In genomic region chr13:32802259-32803081, GRCm38 (mm10) we compare ENCODE assay signal across 8 mouse cellular contexts. TPM values are rescaled to one million over a fixed set of nuclear protein-coding genes. Genes with fewer than 3 reads are reported as not detected.
DNase-seq lines count a peak whose midpoint lies in the region; ATAC-seq and TF ChIP-seq lines count a peak whose summit lies in the region.

Gene D930007J09Rik (minus strand): TSS chr13:32802849.

- 0 out of 2 replicates have a peak, but pooled peaks have one; percentile 13 for TF ChIP-seq POLR2A in bone marrow, adult 2 months (IDR thresholded peaks at IDR 0.05; ENCODE audit: borderline replicate concordance, control insufficient read depth, low read depth, low read length)

- H3K27me3 ChIP-seq in E14TG2a.4 (ENCODE audit: insufficient read depth, low read length): peaks cover 14% of the 10 kb centered on the region
- H3K27me3 ChIP-seq in embryonic facial prominence, embryonic 15.5 days: no peaks in the 10 kb centered on the region
- no peaks in the 10 kb centered on the region for H3K27me3 ChIP-seq in heart, postnatal 0 days (ENCODE audit: control insufficient read depth, insufficient read depth, low read length)
- H3K27me3 ChIP-seq in lung, embryonic 14.5 days (ENCODE audit: insufficient read depth, low read length): no peaks in the 10 kb centered on the region

- peak within 1 kb of the TSS; percentile 71 for H3K27ac ChIP-seq in bone marrow, adult 2 months (ENCODE audit: control insufficient read depth, insufficient read depth, low read depth, low read length, poor library complexity)
- H3K27ac ChIP-seq in embryonic facial prominence, embryonic 15.5 days (replicated peaks): peak within 1 kb of the TSS; percentile 86
- peak within 1 kb of the TSS; percentile 88 for H3K27ac ChIP-seq in heart, postnatal 0 days (ENCODE audit: low read depth)
- H3K27ac ChIP-seq in layer of hippocampus, adult 2 months: peak within 1 kb of the TSS; percentile 95
- H3K27ac ChIP-seq in lung, embryonic 14.5 days (ENCODE audit: low read depth): peak within 1 kb of the TSS; percentile 76

- DNase-seq in heart, postnatal 0 days (ENCODE audit: low spot score): no peak
- peak; percentile 27 to 48 for DNase-seq in layer of hippocampus, adult 2 months (ENCODE audit: low spot score in 2 of 2)
- peak; percentile 52 for DNase-seq in lung, embryonic 14.5 days
- peak; percentile 17 for DNase-seq in ovary, adult 18-20 months (ENCODE audit: low spot score)
- peak; percentile 34 for DNase-seq in thymus, postnatal 0 days (ENCODE audit: low spot score)

- H3K9ac ChIP-seq in embryonic facial prominence, embryonic 15.5 days: peak within 1 kb of the TSS; percentile 77
- peak within 1 kb of the TSS; percentile 88 for H3K9ac ChIP-seq in heart, postnatal 0 days (replicated peaks; ENCODE audit: low read depth, low read length)
- H3K9ac ChIP-seq in lung, embryonic 14.5 days: peak within 1 kb of the TSS; percentile 76

- peaks cover 40% of the 10 kb centered on the region for H3K36me3 ChIP-seq in E14TG2a.4 (ENCODE audit: insufficient read depth, low read length)
- H3K36me3 ChIP-seq in embryonic facial prominence, embryonic 15.5 days: peaks cover 9% of the 10 kb centered on the region
- peaks cover 17% of the 10 kb centered on the region for H3K36me3 ChIP-seq in heart, postnatal 0 days (replicated peaks; ENCODE audit: control insufficient read depth, insufficient read depth, low read length)
- H3K36me3 ChIP-seq in lung, embryonic 14.5 days (ENCODE audit: insufficient read depth): peaks cover 12% of the 10 kb centered on the region

- peak within 1 kb of the TSS; percentile 90 for H3K4me3 ChIP-seq in E14TG2a.4 (replicated peaks; ENCODE audit: low read length)
- peak within 1 kb of the TSS; percentile 87 for H3K4me3 ChIP-seq in bone marrow, adult 2 months (replicated peaks; ENCODE audit: control insufficient read depth, low read depth, low read length)
- H3K4me3 ChIP-seq in embryonic facial prominence, embryonic 15.5 days (replicated peaks): peak within 1 kb of the TSS; percentile 68
- peak within 1 kb of the TSS; percentile 87 for H3K4me3 ChIP-seq in heart, postnatal 0 days (ENCODE audit: low read depth, low read length)
- peak within 1 kb of the TSS; percentile 98 for H3K4me3 ChIP-seq in layer of hippocampus, adult 2 months
- peak within 1 kb of the TSS; percentile 90 for H3K4me3 ChIP-seq in lung, embryonic 14.5 days (ENCODE audit: low read depth, low read length)

- no peak for TF ChIP-seq CTCF in E14TG2a.4 (conservative IDR thresholded peaks at IDR 0.05; ENCODE audit: low read length)
- no peak for TF ChIP-seq CTCF in bone marrow, adult 2 months (IDR thresholded peaks at IDR 0.05; ENCODE audit: control insufficient read depth, insufficient read depth, low read length)
- TF ChIP-seq CTCF in heart, postnatal 0 days (IDR thresholded peaks at IDR 0.05; ENCODE audit: low read depth): no peak
- no peak for TF ChIP-seq CTCF in layer of hippocampus, adult 2 months (conservative IDR thresholded peaks at IDR 0.05)
- TF ChIP-seq CTCF in lung, embryonic 14.5 days (IDR thresholded peaks at IDR 0.05; ENCODE audit: low read depth): peak; percentile 0; the same call in 1 of the 2 replicates

- WGBS in bone marrow, adult 2 months: under 1% methylated on average over 94 of the region's 95 CpGs
- WGBS in embryonic facial prominence, embryonic 15.5 days: under 1% methylated on average over 92 of the region's 95 CpGs
- WGBS in heart, postnatal 0 days: under 1% methylated on average over 80 of the region's 95 CpGs
- under 1% methylated on average over 79 of the region's 95 CpGs for whole genome bisulfite sequencing in lung, embryonic 14.5 days

- H3K4me2 ChIP-seq in embryonic facial prominence, embryonic 15.5 days (replicated peaks): peak within 1 kb of the TSS; percentile 71
- H3K4me2 ChIP-seq in heart, postnatal 0 days (ENCODE audit: low read depth, low read length): peak within 1 kb of the TSS; percentile 79
- H3K4me2 ChIP-seq in lung, embryonic 14.5 days: peak within 1 kb of the TSS; percentile 88

- no peaks in the 10 kb centered on the region for H3K9me3 ChIP-seq in E14TG2a.4 (ENCODE audit: low read length)
- no peaks in the 10 kb centered on the region for H3K9me3 ChIP-seq in embryonic facial prominence, embryonic 15.5 days (replicated peaks)
- no peaks in the 10 kb centered on the region for H3K9me3 ChIP-seq in heart, postnatal 0 days (replicated peaks; ENCODE audit: control insufficient read depth, low read length)
- no peaks in the 10 kb centered on the region for H3K9me3 ChIP-seq in lung, embryonic 14.5 days (ENCODE audit: low read depth, low read length)

- peaks cover 36% of the 10 kb centered on the region for H3K4me1 ChIP-seq in E14TG2a.4 (replicated peaks; ENCODE audit: low read depth, low read length)
- H3K4me1 ChIP-seq in bone marrow, adult 2 months (ENCODE audit: control insufficient read depth, insufficient read depth, low read length): peaks cover 2% of the 10 kb centered on the region; the same call in 1 of the 2 replicates
- H3K4me1 ChIP-seq in embryonic facial prominence, embryonic 15.5 days: peaks cover 21% of the 10 kb centered on the region
- peaks cover 32% of the 10 kb centered on the region for H3K4me1 ChIP-seq in heart, postnatal 0 days (ENCODE audit: control insufficient read depth, insufficient read depth)
- peaks cover 6% of the 10 kb centered on the region; the same call in 1 of the 2 replicates for H3K4me1 ChIP-seq in lung, embryonic 14.5 days (ENCODE audit: insufficient read depth)

- TF ChIP-seq EP300 in heart, postnatal 0 days (IDR thresholded peaks at IDR 0.05; ENCODE audit: low read depth): no peak

- peak; percentile 35 for ATAC-seq in embryonic facial prominence, embryonic 15.5 days (ENCODE audit: insufficient number of reproducible peaks, low FRiP score, low TSS enrichment, low read depth)
- peak; percentile 25 for ATAC-seq in heart, postnatal 0 days (ENCODE audit: insufficient read depth, low read depth)
- peak; percentile 9 for ATAC-seq in lung, embryonic 14.5 days (ENCODE audit: insufficient read depth)

RNA-seq across cellular contexts. Expression of gene D930007J09Rik, which starts in this region (rescaled TPM):
- not detected in 2 replicates for polyA plus RNA-seq in bone marrow, adult 2 months (2011; ENCODE audit: insufficient read depth, insufficient read length, low replicate concordance, missing spikeins)
- polyA plus RNA-seq in embryonic facial prominence, embryonic 15.5 days (2015; fragmentation: Nextera tagmentation; extraction: Ambion mirVana): not detected in 2 replicates
- total RNA-seq in heart, postnatal 0 days (2014; rRNA removed; ENCODE audit: low replicate concordance): not detected in 2 replicates
- not detected in 2 replicates for polyA plus RNA-seq in heart, postnatal 0 days (2015; fragmentation: Nextera tagmentation; extraction: Ambion mirVana)
- not detected for total RNA-seq in layer of hippocampus, adult 2 months (2021)
- not detected in 2 replicates for polyA plus RNA-seq in lung, embryonic 14.5 days (2014; fragmentation: Nextera tagmentation; extraction: Ambion mirVana)
- polyA plus RNA-seq in thymus, postnatal 0 days (2015; fragmentation: Nextera tagmentation; extraction: Ambion mirVana): not detected in 2 replicates

Comparison
In these comparisons a context has a peak if more than half of its experiments do, and no peak if none do; other contexts are left out.
1. Peak in ATAC-seq, H3K4me3 ChIP-seq, H3K27ac ChIP-seq, H3K9ac ChIP-seq and H3K4me2 ChIP-seq in embryonic facial prominence, embryonic 15.5 days; RNA of the gene not detected or under 1 TPM.
2. Peak in ATAC-seq, H3K4me3 ChIP-seq, H3K27ac ChIP-seq, H3K9ac ChIP-seq and H3K4me2 ChIP-seq in heart, postnatal 0 days; RNA of the gene not detected or under 1 TPM.
3. Peak in DNase-seq, H3K4me3 ChIP-seq and H3K27ac ChIP-seq in layer of hippocampus, adult 2 months; RNA of the gene not detected or under 1 TPM.
4. Peak in DNase-seq, ATAC-seq, H3K4me3 ChIP-seq, H3K27ac ChIP-seq, H3K9ac ChIP-seq and H3K4me2 ChIP-seq in lung, embryonic 14.5 days; RNA of the gene not detected or under 1 TPM.
5. Peak in DNase-seq in thymus, postnatal 0 days; RNA of the gene not detected or under 1 TPM.